Mouse (Mus musculus) layer of hippocampus, adult 8-10 months (tissue): Measurements from ENCODE around the gene Pde6b. TPM values are rescaled to one million over a fixed set of nuclear protein-coding genes. Genes with fewer than 3 reads are reported as not detected.
A peak's percentile ranks its signal among the peaks of the same experiment; 100 is the strongest.

Source experiments
- DNase-seq, 2 experiments: peaks; one replicate each; pipeline ENCODE4 v3.0.0; 2022; ENCODE audit warnings: low spot score in 2 of 2
- total RNA-seq, 4 experiments: library from RNA; stranded (reverse); gene quantifications; 2 replicates each; pipeline ENCODE4 v1.2.4; 2022

Gene Pde6b
- total RNA-seq, 4 experiments from 2014 or later: 0.10 to 0.52 (median 0.34) TPM

GRCm38 (mm10) chr5:108461082-108462065, 73.2 kb downstream of the Pde6b start, which contains the start of gene Pcgf3:
TSS of gene Pcgf3 (plus strand) at chr5:108461232.
- DNase-seq: peak; percentile 95 to 97

DNA sequence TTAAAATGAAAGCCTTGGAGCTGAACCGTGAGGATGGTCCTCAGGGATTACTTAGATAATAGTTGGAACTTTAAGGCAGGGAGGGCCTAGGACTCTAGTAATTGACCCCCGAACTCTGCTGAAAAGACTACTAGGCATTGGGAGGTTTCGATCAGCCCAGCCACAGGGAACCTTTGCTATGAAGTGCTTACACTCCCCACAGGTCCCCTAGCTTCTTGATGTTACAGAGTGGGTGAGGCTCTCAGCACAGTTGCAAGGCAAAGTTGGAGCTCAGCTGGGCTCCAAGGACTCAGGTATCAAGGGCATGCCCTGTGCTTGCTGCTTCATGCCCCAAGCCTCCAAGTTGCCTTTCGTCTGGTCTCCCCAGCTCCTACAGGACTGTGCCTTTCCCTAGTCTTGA, 74.3 kb downstream of the Pde6b start:
- no peak for DNase-seq

DNA sequence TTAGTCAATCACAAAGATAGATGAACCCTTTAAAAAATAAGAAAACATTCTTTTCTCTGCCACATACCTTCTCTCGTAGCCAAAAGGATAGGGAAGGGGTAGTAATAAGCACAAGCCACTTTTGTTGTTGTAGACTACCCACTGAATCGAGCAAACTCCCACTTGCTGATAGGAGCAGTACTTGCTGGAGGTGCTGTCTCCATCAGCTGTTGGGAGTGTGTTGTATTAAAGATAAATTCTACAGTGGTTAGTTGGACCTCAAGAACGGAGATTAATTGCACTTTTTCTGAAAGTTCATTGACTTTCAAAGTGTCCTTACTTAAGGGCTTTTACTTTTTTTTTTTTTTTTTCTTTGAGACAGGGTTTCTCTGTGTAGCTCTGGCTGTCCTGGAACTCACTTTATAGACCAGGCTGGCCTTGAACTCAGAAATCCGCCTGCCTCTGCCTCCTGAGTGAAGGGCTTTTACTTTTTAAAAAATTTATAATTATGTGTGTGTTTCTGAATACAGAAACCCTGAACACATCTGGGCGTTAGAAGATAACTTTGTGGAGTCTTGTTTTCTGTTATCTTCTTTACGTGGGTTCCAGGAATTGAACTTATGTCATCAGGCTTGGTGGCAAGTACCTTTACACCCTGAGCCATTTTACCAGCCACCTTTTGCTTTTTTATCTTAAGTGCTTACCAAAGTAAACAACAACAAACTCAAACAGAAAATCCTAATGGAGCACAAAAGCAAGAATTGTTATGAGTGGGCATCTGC, 77.1 kb downstream of the Pde6b start:
- no peak for DNase-seq

- DNase-seq: no peak
These were observed 78.5 kb downstream of the Pde6b start for GRCm38 (mm10) chr5:108466647-108467046.

DNA sequence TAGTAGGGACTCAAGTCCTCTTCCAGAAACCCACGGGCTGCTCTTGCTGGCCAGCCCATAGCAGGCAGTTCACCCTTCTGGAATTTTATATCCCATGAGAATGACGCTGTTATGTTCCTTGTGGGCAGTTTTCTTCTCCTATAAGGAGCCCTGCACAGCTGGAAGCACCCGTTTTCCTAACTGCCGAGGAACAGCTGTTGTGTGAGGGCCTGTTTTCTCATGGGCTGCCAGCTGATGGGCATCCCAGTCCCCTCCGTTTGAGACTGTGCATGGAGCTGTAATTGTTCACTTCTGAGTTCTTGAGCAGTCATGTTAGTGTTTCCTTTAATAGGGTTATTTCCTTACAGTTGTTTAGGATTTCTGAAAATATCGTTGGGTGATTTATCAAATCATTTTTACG, 81.4 kb downstream of the Pde6b start:
- DNase-seq: no peak

DNA sequence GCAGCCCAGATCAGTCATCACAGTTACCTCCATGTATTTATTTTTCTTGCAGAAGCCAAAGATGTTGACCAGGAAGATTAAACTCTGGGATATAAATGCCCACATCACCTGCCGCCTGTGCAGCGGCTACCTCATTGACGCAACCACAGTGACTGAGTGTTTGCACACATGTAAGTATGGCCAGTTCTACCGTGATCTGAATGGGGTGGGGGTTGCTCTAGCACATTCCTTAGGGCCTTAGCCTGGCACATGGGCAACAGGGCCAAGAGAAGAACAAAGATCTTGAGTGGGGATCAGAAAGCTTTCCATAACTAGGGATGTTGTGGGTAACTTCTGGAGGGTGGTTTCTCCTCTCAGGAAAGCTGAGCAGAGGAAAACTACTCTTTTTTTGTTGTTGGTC, 85.5 kb downstream of the Pde6b start:
- no peak for DNase-seq

- DNase-seq: no peak
These were observed 87.8 kb downstream of the Pde6b start for GRCm38 (mm10) chr5:108475977-108476376.

Other genes with a start within 250 kb of the Pde6b start
- gene Dr1, start 119.5 kb upstream of the Pde6b start, total RNA-seq: 10 to 100 TPM; 38.6 to 47.0 (median 42.6) TPM
- gene Pigg, start 75.8 kb upstream of the Pde6b start, total RNA-seq: 10 to 100 TPM; 10.8 to 15.2 (median 12.7) TPM
- gene Gm42517, start 20.5 kb upstream of the Pde6b start, total RNA-seq: 10 to 100 TPM; 45.5 to 49.4 (median 47.9) TPM
- gene Atp5k, start 46.1 kb downstream of the Pde6b start, total RNA-seq: 100 to 1,000 TPM; 119 to 263 (median 190) TPM
- 1 to 10 TPM; 1.2 to 2.3 (median 1.7) TPM for gene Mfsd7a, start 60.5 kb downstream of the Pde6b start, total RNA-seq
- 10 to 100 TPM; 42.2 to 44.1 (median 42.5) TPM for gene Pcgf3, start 72.8 kb downstream of the Pde6b start, total RNA-seq
- 100 to 1,000 TPM; 530 to 563 (median 545) TPM for gene Cplx1, start 161.6 kb downstream of the Pde6b start, total RNA-seq
- 100 to 1,000 TPM in 2 of 4 experiments, 10 to 100 TPM in 2; 94.1 to 111 (median 102) TPM for gene Gak, start 241.4 kb downstream of the Pde6b start, total RNA-seq
- 10 to 100 TPM; 39.5 to 44.9 (median 42.5) TPM for gene Tmem175, start 241.4 kb downstream of the Pde6b start, total RNA-seq